1 mouse cellular context compared by ENCODE assay signal in genomic region chr7:106761008-106761407, GRCm38 (mm10). TPM values are rescaled to one million over a fixed set of nuclear protein-coding genes. Genes with fewer than 3 reads are reported as not detected.
"Had no signal": no experiment of that assay in that cellular context is flagged by ENCODE, and none has a peak within 500 bp of the region (broad histone marks: within the 10 kb centered on the region; RNA-seq: fewer than 3 reads in every experiment).

No protein-coding gene starts in this region.

RNA-seq across cellular contexts. Expression of gene Olfr698, which starts 5.8 kb away (rescaled TPM):
- total RNA-seq: neutrophil, adult 5-6 weeks had no signal

RNA-seq across cellular contexts. Expression of gene Olfr697, which starts 18.8 kb away (rescaled TPM):
- total RNA-seq: neutrophil, adult 5-6 weeks had no signal

RNA-seq across cellular contexts. Expression of gene Olfr695, which starts 44.8 kb away (rescaled TPM):
- total RNA-seq: neutrophil, adult 5-6 weeks had no signal

RNA-seq across cellular contexts. Expression of gene Olfr700, which starts 47.6 kb away (rescaled TPM):
- total RNA-seq: neutrophil, adult 5-6 weeks had no signal
